Mouse (Mus musculus) adrenal gland, adult 18-20 months (tissue): ENCODE measurements around the gene Gmds. TPM values are rescaled to one million over a fixed set of nuclear protein-coding genes. Genes with fewer than 3 reads are reported as not detected.
A peak's percentile ranks its signal among the peaks of the same experiment; 100 is the strongest.

Source experiments
- DNase-seq, 2 experiments: peaks; one replicate each; pipeline ENCODE4 v3.0.0; 2021 to 2022; ENCODE audit warnings: low spot score in 2 of 2
- total RNA-seq, 2 experiments: library from RNA; stranded (reverse); gene quantifications; 1 replicate in 1 of 2; 2 replicates in 1 of 2; pipeline ENCODE4 v1.2.3; 2021

The Gmds gene
- total RNA-seq, 2 experiments from 2014 or later: 6.8 to 7.0 TPM

DNA sequence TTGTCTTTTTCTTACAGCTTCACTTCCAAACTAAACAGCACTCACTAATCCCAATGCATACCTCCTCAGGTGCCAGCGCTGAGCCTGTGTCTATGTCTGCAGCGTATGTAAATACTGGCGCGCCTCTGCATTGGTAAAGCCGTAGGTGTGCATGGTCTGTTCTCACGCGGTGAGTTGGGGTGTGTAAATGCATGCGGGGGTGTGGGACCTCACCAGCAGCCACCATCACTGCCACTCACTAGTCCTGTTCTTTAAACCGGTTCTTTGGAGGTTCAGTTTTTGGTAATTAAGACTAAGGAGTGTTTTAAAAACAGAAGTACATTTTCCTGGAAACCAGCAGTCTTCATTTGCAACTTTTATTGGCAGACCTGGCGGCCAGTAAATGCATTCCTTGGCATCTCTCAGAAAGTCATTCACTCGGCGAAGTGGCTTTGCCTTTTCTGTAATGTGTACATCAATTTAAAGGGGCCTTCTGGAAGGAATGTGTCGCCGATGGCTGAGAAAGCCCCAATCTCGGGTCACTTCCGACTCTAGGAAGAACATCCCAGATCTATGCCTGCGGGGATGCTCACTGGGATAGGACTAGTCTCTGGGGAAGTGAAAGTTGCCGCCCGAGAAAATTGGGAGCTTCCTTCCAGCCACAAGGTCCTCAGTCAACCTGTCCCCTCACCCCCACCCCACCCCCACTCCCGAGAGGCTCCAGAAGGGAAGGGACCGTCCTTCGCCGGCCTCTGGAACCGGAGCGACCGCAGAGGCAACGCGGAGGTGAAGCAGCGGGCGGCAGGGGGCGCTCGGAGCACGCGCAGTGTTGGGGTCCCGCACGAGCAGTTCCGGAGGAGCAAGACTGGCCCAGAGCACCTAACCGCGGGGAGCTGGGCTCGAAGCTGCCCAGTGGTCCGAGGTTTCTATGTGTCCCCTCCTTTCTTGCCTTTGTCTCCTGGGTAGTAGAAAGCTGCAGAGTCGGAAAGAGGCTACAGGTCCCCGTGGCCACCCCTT is 537.7 kb downstream of the Gmds start:
- DNase-seq: peak; percentile 92 to 94

DNA sequence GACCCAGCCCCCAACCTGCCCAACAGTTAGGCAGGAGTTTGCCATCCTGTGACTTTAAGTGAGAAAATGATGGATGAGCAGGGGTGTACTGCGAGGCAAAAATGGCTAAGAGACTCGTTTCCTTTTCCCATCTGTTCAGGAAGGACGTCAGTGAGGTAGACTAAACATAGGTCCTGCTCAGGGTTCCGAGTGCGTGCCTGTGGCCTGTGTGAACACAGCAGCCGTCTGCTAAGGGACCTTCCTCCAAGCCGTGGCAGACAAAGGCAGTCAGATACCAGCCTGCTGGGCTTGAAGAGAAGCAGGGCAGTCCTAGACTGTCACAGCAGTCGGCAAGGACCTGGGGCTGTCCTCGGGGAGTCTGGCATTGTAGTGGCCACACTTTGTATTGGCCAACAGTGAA is 540.5 kb downstream of the Gmds start:
- no peak for DNase-seq

DNA sequence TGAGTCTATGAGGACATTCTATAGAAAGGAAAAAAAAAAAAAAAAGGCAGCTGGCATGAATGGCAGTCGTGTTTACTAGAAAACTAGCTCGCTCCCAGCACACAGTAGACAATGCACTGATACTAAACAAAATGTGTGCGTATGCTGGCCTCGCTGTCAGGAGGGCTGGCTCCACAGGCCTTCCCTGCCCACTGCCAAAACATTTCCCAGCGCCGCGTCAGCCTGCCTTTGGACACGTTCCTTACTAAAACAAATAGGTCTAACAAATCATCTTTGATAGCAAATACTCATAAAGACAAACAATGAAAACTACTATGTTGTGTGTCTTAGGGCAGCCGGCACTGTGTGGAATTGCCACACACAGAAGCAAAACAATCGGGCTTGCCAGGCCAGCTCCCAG is 541.2 kb downstream of the Gmds start:
- DNase-seq: no peak

DNA sequence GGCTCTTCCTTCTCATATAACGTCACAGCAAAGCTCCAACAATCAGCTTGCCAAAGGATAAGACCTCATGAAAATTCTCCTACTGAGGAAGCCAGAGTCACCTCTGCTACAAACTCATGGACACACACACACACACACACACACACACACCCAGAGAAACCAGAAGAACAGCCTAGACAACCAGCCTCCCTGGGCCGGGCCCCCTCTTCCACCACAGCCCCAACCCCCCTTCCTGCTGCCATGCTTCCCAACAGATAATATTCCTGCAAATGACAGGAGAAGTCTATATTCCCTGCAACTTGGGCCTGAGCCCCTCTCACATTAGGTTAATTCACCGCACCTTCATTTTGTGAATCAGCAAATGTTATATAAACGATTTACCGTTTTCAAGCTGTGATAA is 545.4 kb downstream of the Gmds start:
- no peak for DNase-seq

DNA sequence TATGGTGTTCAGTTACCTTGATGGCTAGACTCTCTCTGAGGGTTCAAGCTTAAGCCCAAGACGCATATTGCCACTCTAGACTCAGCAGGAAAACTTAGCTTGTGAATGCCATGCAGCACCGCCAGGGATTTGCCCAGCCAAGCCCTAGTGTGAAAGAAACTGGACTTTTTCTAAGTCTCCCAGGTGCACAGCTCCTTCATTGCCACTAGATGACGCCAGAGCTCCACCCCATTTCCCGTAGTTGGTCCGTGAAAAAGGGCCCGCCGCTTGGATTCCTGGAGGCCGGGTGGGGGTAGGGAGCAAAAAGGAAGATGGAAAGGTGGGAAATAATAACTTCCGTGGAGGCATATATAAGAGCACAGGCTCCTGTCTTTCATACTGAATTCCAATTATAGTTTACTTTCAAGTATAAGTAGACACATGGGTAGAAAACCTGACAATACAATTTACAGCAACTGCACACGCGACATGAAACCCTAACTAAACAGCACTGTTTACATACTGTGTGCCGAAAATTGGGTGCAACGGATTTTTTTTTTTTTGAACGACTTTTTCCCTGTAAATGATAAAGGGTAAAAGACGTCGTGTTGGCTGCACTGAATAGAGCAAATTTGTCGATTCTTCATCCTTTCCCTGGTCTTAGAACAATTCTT is 545.9 kb downstream of the Gmds start:
- peak; percentile 50 to 56 for DNase-seq

DNA sequence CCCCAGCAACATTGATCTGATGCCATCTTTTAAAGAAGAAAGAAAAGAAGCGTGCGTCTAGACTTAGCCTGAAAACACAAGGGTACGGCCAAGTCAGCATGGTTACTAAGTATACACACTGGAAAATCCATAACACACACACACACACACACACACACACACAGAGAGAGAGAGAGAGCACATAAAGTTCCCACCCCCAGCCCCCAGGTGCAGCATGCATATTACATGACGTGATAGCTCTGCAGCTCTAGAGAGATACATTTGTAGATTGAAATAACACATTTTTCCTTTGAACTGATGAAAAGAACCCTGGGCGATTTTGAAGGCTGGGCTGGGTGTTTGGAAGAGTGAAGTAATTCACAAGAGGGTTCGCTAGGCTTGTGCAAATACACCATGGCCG is 553.8 kb downstream of the Gmds start:
- DNase-seq: no peak

DNA sequence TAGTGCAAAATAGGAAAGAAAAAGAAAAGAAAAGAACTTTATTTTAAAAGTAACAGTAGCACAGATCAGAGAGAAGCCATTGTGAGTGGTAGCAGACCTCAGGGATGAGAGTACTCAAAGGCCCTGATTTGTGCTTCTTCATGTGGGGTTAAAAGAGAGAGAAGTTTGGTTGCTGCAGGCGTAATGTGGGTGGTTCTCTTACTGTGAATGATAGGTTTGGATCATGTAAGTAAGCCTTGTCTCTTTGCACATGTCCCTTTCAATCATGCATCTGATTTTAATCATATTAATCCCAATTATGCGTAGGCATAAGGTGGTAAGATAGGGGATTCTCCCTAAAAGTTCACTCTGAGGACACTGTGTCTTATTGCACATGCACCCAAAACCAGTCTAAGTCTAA is 556.5 kb downstream of the Gmds start:
- no peak for DNase-seq

DNA sequence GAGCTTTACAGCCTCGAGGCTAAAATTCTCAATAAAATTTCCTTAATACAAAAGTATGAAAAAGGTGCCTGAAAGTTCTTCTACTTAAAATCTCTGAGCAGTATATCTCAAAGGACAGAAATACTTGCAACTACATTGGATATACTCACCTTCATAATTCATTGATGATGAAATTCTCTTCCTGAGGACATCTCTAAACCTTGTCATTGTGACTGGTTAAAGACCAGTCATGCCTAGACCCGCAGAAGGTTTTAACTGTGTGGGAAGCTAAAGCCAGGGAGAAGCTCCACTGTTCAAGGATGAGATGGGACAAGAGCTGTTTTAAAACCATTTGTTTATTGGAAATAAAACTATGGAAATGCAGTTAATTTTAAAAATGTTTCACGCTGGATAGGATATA is 558.2 kb downstream of the Gmds start:
- DNase-seq: no peak

DNA sequence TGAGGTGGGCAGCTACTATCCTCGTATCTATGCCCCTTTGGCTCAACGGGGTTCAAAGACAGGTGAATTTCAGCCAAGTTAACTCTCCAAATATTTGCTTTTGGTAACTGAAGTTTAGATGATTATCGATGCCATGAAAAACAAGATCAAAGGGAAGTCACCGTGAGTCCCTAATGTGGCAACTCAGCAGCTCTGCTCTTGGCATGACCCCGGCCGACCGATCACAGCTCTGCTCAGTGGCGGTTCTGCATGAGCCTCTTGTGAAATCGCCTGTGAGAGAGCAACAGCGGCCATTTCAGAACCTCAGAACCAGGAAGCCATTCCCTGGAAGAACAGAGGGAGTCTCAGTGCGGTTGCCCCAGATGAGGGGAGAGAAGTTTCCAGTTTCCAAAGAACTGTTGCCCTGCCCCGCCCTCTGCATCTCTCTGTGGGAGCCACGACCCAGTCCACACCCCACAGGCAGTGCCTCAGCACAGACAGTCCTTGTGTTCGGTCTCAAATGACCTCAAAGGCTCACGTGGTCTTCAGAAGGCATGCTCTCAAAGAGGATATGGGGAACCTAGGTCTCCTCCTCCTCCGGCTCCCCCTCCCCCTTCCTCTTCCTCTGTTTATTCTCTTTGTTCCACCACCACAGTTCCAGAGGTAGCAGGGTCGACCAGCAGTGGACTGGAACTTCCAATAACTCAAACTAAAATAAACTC is 559.1 kb downstream of the Gmds start:
- DNase-seq: no peak

DNA sequence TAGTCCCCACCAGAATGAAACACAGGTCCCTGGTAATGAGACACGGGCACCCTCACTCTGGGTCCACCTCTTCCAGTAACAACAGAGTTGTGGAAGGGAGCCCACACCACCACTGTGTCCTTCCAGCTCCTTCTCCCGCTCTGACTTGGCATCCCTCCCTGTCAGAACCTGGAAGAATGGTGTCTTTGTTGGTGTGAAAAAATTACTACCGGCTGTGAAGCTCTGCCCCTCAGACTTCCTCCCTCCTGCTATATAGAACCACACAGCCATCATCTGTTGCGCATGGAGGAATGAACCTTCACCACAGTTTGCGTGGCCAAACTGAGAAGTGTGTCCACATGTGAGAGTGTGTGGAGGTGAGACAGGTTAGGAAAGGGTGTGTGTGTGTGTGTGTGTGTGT is 562.8 kb downstream of the Gmds start:
- no peak for DNase-seq

DNA sequence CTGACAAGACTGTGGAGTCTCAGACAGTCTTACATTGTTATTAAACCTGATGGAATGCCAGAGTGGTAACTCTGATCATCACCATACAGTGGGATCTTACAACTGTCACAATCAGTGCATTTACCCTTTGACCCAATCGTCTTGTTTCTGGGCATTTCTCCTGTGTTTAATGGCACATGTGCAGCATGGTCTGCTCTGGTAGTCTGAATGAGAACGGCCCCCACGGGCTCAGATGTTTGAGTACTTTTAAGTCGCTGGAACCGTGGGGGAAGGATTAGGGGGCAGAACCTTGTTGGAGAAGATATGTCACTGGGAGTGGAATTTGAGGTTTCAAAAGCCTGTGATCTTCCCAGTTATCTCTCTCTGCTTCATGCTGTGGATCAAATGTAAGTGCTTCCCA is 565.7 kb downstream of the Gmds start:
- DNase-seq: no peak
